Mouse (Mus musculus) layer of hippocampus, postnatal 25 days (tissue): ENCODE measurements around the gene Cstf3. TPM values are rescaled to one million over a fixed set of nuclear protein-coding genes. Genes with fewer than 3 reads are reported as not detected.
A peak's percentile ranks its signal among the peaks of the same experiment; 100 is the strongest.
"Not testable (repeated sequence)": the region's sequence is repeated elsewhere in the genome, so short reads cannot be mapped to it uniquely, and the experiment has no call there.

Experiments
- DNase-seq, 2 experiments: peaks; one replicate each; pipeline ENCODE4 v3.0.0; 2022; ENCODE audit warnings: mixed read lengths in 2 of 2, low spot score in 1 of 2; ENCODE audit errors: extremely low spot score in 1 of 2
- total RNA-seq, 2 experiments: library from RNA; stranded (reverse); gene quantifications; 2 replicates each; pipeline ENCODE4 v1.2.3; 2021

The Cstf3 gene
- total RNA-seq = 10 to 100 TPM; 40.2 to 47.5 TPM

GRCm38 (mm10) chr2:104590068-104590828 is at the start of gene Cstf3:
Cstf3 (plus strand) TSS chr2:104590523.
- DNase-seq = peak; percentile 93 to 94

DNA sequence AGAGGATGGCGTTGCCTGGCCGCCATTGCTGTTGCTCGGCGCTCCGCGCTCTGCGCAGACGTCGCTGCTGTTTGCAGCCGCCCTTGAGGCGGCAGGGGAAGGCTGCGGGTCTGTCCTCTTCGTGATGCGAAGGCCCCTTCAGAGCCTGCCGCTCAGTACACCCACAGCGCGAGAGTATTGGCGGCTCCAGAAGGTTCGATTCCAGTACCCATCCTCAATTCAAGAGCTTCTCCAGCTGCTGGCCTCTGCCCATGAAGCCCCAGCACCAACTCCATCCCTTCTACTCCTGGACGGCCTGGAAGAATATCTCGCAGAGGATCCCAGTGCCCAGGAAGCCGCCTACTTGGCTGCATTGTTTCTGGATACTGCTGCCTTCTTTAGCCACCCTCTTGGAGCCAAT is 33.6 kb upstream of the Cstf3 start:
- not testable (repeated sequence) for DNase-seq

DNA sequence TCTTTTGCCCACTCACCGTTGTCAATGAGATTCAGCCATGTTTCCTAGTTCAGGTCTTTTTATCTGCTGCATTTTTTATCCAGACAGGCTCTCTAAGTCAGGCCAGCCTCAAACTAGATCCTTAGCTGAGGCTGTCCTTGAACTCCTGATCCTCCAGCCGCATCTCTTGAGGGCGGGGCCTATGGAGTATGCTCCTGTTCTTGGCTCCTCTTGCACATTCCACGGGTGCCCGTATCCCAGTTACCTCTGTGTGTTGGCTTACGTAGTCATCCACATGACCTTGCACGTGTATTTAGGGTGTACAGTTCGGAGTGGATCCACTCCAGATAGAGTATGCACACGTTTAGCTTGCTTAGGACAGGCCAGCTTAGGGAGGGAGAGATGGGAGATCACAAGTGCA is 32.6 kb upstream of the Cstf3 start:
- no peak for DNase-seq

GRCm38 (mm10) chr2:104558326-104558725 is 32.0 kb upstream of the Cstf3 start:
- no peak for DNase-seq

DNA sequence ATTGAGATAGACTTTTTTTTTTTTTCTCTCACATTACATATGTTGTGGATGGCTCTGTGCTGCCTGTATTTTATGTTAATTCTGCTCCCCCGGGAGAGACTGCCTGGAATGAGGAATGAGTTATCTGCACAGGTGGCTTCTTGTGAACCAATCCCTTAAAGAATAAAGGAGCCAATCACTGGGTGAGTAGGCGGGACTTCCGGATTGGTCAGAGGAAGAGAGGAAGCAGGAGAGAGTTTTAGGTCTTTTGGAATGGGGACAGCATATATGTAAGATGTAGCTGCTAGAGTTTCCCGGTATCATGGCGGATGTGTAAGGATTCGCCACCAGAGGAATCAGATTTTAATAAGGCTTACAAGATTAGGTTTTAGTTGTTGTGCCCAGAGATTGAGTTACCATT is 31.4 kb upstream of the Cstf3 start:
- no peak for DNase-seq

DNA sequence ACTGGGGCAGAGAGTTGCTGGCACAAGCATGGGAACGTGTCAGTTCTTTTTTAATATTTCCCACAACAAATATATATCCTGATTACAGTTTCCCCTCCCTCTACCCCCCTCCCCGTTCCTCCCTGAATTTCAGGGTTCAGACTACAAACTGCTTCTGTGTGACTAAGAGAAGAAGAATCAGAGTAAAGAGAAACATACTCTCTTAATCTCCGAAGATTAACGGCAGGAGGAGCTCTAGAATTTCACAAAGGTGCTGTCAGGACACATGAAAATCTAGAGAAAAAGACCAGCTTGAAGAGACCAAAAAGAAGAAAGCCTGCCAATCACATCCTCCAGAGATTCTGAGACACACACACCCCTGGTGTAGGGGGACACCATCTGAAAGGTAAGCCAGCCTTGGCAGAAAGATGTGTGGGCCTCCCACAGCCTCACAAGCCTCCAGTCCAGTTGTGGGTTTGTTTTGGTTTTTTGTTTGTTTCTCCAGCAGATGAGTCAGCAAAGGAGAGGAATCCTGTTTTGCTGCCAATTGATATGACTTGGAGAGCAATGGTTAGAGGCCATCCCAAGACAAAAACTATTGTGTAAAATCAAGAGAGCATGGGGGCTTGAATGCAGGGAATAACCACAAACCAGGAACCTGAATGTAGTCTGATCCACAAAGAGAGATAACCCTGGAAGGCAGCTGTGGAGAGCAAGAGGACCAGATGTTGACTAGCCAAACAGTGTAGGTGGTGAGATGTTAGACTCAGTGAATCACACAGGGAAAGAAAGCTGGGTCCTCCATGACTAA is 30.5 kb upstream of the Cstf3 start:
- no peak for DNase-seq

DNA sequence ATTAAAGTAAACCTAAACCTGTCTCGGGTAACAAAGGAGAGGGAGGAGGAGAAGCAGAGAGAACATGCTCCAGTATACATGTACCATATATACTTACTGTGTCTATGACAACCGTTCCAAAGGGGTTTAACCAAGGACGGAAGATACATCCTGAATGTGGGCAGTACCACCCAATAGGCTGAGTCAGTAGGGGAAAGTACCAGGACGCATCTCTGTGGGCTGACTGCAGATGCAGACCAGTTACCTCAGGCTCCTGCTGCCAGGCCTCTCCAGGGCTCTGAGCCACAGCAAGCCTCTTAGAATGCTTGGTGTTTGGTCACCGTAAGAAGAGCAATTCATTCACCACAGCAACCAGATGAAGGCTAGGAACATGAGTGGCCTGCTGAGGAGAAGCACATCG is 28.9 kb upstream of the Cstf3 start:
- no peak for DNase-seq

GRCm38 (mm10) chr2:104561986-104562532 is 28.3 kb upstream of the Cstf3 start:
- DNase-seq = no peak

DNA sequence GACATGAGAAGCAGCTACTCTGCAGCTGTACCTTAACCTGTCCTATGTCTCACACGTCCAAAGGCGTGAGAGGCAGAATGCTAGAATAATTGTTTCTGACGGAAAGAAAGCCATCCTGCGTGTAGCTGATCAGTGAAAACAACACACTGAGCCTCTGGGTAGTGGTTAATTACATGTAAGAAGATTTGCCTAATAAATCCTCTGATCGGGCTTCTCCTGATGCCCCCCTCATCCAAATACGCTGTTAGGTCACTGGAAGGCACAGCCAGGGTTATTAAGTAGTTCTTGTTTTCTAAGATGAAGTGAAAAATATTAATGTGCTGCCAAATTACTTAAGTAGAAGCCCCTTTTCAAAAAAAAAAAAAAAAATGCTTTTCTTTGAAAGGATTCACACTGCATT is 18.3 kb upstream of the Cstf3 start:
- no peak for DNase-seq

- DNase-seq = no peak
Measured at GRCm38 (mm10) chr2:104576216-104576615, 14.1 kb upstream of the Cstf3 start.

- no peak for DNase-seq
Measured at GRCm38 (mm10) chr2:104578021-104578420, 12.3 kb upstream of the Cstf3 start.

DNA sequence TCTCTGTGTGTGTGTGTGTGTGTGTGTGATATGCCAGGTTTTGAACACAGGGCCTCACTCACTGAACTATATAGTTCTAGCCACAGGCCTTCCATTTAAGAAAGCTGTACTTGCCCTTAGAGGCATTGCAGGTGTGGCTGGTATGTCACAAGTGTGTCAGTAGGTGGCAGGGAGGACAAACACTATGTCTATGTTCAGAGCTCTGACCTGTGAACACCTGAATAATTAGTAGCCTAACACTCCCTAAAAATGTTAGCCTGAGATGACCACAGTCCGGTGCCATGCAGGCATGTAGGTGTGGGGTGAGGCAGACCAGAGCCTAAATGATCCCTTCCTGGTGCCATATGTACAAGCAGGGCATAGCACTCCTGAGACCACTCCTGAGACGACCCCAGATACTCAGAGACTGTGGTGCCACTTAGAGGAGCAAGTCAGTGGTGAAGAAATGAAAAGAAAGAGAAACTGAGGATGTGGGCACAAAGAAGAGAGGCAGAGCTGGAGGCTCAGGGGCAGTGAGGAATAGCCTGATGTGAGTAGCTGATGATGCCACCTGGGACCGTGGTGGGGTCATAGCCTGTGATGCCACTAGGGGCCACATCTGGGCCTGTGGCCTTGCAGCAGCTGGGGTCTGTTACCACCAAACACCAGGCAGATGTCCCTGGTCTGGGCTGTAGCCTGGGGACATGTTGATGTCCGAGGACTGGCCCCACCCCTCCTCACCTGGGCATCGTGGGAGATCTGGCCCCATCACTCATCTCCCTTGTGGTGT is 11.3 kb upstream of the Cstf3 start:
- no peak for DNase-seq

DNA sequence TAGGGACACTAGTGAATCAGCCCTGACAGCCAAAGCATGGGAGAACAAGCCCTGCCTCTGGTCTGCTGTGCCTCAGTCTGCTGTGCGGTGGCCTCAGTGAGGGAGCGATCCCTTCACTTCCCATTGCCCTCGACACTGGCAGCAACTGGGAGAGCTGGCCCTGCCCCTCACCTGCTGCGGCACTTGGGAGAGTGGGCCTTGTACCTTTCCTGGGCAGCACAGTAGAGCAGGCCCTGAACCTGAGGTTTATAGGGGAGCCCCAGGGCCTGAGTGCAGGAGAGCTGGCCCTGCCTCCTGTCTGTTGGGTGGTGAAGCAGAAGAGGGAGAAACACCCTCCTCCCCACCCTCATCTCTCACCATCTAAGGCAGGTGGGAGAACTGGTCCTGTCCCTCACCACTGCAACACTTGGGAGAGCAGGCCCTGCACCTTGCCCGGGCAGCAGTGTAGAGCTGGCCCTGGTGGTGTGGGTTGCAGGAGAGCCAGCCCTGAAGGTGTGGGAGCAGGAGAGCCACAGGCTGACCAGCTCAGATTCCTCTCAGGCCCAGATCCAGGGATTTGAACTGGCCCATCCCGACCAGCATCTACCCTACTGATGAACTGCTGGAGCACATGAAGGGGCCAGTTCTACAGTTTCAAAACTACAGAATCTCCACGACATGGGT is 10.4 kb upstream of the Cstf3 start:
- DNase-seq = no peak

DNA sequence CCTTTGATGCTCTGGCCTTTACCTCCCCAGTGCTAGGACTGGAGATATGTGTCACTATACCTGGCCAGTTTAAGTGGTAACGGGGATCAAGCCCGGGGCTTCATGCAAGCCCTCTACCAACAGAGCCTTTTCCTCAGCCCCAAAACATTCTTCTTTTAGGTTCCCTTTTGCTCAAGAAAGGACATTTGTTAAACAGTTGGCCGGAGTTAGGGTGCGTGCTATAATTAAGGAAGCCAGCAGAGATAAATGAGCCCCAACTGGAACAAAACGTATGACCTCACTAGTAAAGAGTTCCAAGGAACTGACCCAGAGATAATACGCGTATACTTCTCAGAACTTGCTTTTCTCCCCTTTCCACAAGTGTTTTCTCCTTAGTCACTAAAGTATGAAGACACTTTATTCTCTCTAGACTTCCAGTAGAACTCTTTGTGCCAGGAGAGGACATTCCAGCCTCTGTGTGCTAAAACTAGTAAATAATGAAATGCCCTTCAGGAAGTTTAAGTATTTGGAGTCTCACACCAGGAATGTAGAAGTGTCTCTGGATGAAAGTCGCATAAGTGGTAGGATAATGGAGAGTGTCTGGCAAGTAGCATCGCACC is 8.9 kb upstream of the Cstf3 start:
- no peak for DNase-seq

GRCm38 (mm10) chr2:104583032-104583431 is 7.3 kb upstream of the Cstf3 start:
- DNase-seq = no peak

DNA sequence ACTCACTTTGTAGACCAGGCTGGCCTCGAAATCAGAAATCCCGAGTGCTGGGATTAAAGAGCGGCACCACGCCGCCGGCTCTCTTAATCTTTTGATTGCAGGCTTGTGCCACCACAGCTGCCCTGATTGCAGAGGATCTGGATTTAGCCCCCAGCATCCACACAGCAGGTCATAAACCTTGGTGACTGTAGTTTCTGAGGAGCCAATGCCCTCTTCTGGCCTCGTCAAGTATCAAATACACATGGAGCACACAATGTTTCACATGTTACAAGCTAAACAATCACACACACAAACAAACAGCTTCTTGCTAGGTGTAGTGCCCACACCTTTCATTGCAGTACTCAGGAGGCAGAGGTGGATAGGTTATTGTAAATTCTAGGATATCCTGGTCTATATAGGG is 6.1 kb upstream of the Cstf3 start:
- no peak for DNase-seq

GRCm38 (mm10) chr2:104585645-104586044 is 4.7 kb upstream of the Cstf3 start:
- DNase-seq = no peak

GRCm38 (mm10) chr2:104588552-104588951 is 1.8 kb upstream of the Cstf3 start:
- no peak for DNase-seq

- DNase-seq = no peak
Measured at GRCm38 (mm10) chr2:104590829-104591117, 450 bp downstream of the Cstf3 start.

DNA sequence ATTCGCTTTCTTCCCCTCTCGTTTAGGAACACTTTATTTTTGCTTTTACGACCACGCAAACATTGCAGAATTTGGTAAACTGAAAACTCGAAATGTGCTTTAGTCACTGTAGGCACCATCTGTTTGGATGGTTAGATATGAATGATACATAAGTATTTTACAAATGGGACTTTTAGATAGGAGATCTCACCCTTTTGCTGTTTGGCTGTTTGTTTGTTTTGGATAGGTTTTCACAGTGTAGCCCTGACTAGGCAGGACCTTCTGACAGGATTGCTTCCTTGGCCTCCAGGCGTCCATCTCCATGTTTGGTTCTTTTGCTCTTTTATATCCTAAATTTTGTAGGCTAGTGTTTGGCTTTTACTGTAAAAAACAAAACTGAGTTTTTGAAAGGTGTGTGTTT is 818 bp downstream of the Cstf3 start:
- DNase-seq = no peak
